Mouse (Mus musculus) liver, adult 2 months (tissue): Measurements from ENCODE around the gene Cebpzos.

ENCODE experiments used
- CTCF ChIP-seq: fragments of 200-500 bp; IDR thresholded peaks from 2 replicates; pipeline ENCODE4 v1.5.1; 2011; ENCODE audit warnings: low read depth, low read length, control low read depth
- POLR2A ChIP-seq: fragments of 200-500 bp; IDR thresholded peaks from 2 replicates; pipeline ENCODE4 v1.6.1; 2011; ENCODE audit warnings: low read length, control low read depth; ENCODE audit not compliant: insufficient read depth; ENCODE audit errors: extremely low read depth

DNA sequence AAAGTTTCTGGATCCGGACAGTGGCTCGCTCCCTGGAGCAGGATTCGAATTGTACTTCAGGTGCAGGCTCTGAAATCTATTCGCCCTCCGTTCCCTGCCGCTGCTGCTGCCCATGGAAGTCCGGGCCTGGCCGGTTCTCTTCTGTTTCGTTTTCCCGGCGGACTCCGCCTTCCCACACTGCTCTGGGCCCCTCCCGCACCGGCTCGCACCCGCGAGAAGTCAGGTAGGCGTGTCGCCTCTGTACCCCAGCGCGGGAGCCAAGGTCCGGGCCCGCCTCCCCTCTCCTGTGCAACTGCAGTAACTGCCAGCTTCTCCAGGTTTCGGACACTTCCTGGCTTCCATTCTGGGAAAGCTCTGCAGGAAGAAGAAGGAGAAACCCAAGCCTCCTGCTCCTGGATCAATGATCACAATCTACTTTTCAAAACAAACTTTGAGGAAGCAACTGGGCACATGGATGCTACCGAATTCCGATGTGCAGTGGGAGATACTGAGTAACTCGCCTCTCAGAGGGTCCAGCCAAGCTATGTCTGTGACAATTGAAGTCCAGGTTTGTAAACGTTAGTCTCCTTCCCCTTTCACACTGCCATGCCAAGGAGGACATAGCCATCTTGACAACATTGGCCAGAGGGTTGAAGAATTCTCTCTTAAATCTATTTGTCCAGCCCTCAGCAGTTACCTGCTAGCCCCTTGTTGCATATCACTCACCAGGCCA is 33.7 kb upstream of the Cebpzos start, which contains the start of gene Eif2ak2:
- no peak for TF ChIP-seq CTCF
- peak; percentile 67; the same call in 1 of the 2 replicates for TF ChIP-seq POLR2A
